Mouse (Mus musculus) olfactory bulb, adult 2 months (tissue): ENCODE measurements at regions not wholly inside any gene's neighbourhood (a gene's known extent, or its start where the extent isn't known, plus 50 kb on each side); places are given as distances from the start of the nearest gene placed in this dataset.
"Not testable (repeated sequence)": the region's sequence is repeated elsewhere in the genome, so short reads cannot be mapped to it uniquely, and the experiment has no call there.

ENCODE experiments used
- CTCF ChIP-seq: fragments of 200-500 bp; IDR thresholded peaks from 2 replicates; pipeline ENCODE4 v1.5.1; 2012; ENCODE audit warnings: low read depth, mild to moderate bottlenecking, low read length, moderate library complexity; ENCODE audit not compliant: insufficient read depth
- POLR2A ChIP-seq: fragments of 200-500 bp; IDR thresholded peaks from 2 replicates; pipeline ENCODE4 v1.6.1; 2012; ENCODE audit warnings: mild to moderate bottlenecking, low read depth, low read length, moderate library complexity; ENCODE audit not compliant: insufficient read depth

- peak; percentile 51; the same call in 1 of the 2 replicates for TF ChIP-seq POLR2A
- not testable (repeated sequence) for TF ChIP-seq CTCF
These were observed 69.4 kb upstream of the Asap2 start for GRCm38 (mm10) chr12:20920653-20921397.
